Mouse (Mus musculus) fibroblast of lung, adult 2 months (primary cell): ENCODE data around the gene Cfap54.

Source experiments
- DNase-seq: peaks from one replicate; pipeline ENCODE4 v3.0.0-alpha.2; 2011; ENCODE audit warnings: low read depth

Cfap54 gene

DNA sequence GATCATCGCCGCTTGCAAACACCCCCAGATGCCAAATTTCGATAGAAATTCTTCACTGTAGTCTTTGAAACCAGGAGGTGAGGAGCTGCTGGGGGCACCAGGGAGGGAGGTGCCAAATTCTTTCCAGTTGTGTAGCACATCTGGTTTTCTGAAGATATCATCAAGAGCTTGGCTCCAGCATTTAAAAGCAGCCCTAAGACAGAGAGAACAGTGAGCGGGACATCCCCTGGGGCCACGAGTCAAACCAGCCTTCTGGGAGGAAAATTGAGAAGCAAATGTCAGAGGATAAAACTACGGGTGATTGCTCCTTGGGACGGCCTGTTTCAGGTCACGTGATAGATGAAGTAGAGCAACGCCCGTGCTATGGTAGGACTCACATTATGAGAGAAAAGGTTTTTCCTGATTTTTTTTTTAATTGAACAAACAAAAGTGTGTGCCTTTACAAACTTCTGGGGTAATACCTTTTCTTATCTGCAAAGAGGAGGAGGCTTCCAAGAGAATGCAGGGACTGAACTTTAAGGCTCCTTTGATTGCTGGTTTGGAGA, 143.6 kb downstream of the Cfap54 start:
- DNase-seq = no peak

DNA sequence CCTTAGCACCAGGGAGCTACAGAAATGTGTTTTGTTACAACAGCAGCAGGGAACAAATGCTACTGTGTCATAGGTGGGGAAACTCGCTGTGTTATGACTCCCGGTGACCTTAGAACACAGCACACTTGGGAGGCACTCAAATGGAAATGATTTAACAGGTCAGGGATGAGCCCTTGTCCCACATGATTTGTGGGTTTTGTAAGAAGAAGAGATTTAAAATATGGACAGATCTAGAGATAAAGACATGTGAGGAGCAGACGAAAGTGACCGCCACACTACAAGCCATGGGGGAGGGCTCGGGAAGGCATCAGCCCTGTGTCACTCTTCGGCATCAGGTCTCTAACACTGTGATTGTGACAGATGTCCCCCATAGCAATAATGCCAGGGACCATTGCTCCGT, 144.3 kb downstream of the Cfap54 start:
- no peak for DNase-seq

GRCm38 (mm10) chr10:92934506-92934905, 146.9 kb downstream of the Cfap54 start:
- no peak for DNase-seq

DNA sequence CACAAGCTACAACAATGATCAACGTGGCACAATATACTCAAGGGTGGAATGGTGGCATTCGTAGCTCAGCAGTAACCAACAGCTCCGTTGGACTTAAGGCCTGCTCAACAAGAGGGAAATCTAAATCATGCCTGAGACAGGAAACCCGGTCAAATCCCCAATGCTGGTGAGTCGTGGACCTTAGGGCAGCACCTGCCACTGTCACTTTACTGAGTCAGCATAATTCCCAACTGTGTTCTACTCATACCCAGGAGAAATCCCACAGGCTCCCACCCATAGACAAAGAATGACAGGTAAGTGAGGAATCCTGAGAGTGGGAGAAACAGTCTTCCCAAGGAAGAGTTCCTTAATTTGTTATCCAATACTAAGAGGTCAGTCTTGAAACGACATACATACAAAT, 147.8 kb downstream of the Cfap54 start:
- DNase-seq = no peak

GRCm38 (mm10) chr10:92932464-92932863, 149.0 kb downstream of the Cfap54 start:
- DNase-seq = no peak

DNA sequence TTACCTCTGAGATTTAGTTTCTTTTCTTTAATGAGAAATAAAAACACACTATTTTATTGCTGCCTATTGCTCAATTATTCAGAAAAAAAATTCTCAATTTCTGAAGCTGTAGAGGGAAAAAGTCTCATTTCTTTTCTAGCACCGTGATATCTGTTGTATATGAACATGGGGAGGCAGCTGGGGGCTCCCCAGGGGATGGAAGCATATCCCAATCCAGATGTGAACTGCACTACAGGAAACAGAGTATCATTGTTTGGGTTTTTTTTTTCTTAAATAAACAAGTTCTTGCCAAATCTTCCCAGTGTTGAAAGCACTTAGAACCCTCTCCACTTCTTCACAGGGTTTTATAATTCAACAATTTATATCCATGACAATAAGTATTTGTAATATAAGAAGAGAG, 151.4 kb downstream of the Cfap54 start:
- no peak for DNase-seq

GRCm38 (mm10) chr10:92928256-92928655, 153.2 kb downstream of the Cfap54 start:
- no peak for DNase-seq

DNA sequence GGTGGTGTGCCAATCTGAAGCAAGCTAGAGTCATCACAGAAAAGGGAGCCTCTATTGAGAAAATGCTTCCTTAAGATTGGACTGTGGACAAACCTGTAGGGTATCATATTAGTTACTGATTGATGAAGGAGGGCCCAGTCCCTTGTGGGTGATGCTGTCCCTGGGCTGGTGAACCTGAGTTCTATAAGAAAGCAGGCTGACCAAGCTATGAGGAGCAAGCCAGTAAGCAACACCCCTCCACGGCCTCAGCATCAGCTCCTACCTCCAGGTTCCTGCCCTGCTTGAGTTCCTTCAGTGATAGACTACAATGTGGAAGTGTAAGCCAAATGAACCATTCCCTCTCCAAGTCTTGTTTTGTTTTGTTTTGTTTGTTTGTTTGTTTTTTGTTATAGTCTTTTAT, 162.9 kb downstream of the Cfap54 start:
- DNase-seq = no peak

- DNase-seq = no peak
These were observed 174.2 kb downstream of the Cfap54 start for GRCm38 (mm10) chr10:92907246-92907645.

DNA sequence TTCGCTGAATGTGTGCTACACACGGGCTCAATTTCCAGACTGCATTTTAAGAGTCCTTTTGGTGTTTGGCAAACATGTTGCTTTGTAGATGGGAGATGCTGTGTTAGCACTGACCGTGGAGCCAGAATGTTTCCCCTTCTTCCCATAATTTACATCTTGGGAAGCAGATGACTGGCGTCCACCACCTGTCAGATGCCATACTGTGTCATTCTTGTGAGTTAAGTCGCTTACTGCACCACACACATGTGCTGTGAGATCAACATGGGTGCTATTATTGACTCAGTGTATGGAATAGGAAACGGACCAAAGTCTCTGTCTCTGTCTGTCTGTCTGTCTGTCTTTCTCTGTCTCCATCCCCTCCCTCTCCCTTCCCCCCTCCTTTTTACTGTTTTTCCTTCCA, 193.0 kb downstream of the Cfap54 start:
- DNase-seq = no peak

DNA sequence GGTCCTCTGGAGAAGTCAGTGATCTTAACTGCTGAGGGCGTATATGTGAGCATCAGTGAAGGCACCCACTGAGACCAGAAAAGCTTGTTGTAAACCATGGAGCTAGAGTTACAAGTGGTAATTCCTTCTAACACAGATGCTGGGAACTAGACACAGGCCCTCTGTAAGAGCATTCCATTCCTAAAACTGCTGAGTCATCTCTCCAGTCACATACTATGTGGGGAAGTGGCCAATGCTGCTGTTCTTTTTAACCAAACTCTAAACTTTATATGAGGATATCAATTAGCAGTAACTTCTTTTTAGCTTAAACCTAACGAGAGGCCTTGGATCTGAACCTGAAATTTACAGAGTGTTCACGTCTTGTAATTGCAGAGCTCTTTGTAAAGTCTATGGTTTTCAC, 203.4 kb downstream of the Cfap54 start:
- DNase-seq = no peak

- no peak for DNase-seq
These were observed 240.4 kb downstream of the Cfap54 start for GRCm38 (mm10) chr10:92840980-92841379.

- no peak for DNase-seq
These were observed 243.8 kb downstream of the Cfap54 start for GRCm38 (mm10) chr10:92837572-92837971.

DNA sequence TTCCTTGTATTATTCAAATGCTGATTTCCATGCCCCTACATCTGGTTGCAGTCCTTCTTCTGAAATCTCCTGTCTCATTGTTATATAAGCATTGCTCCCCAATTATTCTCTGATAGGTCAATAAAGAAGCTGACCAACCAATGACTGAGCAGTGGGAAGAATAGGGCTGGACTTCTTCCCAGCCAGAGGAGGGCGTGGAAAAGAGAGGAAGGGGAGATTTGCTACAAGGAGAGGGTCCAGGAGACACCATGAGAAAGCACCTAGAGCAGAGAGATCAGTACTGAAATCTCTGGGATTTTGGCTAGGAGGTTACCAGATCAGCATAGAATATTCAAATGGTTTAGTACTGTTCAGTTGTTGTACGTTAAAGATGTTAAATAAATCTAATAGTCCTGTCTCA, 244.4 kb downstream of the Cfap54 start:
- no peak for DNase-seq

DNA sequence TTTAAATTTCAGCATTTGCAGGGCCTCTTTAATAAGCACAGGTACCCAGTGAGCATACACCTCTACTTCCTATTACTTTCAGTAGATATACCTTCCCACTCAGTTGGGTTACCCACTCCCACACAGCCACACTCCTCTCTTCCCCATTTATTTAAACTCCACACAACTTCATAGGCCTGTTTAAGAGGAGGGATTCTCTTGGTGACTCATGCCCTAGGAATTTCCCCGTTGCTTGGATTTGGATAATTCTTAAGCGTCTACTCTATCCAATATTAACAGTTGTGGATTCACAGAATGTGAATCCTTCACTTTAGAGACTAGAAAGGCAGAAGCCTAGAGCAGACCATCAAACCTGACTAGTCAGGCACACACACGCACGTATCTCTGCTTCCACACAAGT, 259.9 kb downstream of the Cfap54 start:
- DNase-seq = no peak

DNA sequence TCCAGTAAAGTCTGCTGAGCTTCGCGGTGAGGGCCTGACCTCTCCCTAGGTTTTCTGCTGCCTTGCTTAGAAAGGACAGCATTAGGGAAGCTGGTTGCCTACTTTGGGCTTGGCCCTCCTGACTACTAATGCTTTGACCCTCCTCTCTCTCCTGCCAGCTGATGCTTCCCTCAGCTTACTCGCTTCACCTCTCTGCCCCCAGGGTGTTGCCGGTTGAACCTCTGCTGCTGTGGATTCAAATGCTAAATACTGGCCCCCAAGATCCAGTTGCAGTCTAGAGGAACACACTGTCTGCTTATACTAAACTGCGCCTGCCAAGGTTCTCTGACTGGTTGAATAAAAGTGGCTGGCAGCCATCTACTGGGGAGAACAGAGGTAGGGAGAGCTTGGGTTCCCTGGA, 263.2 kb downstream of the Cfap54 start:
- no peak for DNase-seq

DNA sequence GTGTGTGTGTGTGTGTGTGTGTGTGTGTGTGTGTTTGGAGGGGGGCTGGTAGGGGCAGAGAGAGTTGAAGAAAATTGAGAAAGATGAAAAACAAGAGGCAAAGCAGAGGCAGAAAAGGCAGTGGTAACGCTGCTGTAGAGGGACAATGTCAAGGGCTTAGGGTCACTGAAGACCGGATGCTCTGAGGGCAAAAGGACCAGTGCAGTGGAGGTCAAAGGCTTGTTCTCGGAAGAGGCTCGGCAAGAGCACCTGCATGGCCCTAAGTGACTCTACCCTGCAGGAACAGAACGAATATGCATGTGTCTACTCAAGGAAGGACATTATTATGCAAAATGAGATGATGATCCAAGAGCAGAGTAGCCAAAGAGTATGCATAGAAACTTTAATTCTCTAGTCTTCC, 264.5 kb downstream of the Cfap54 start:
- DNase-seq = no peak

- DNase-seq = no peak
These were observed 270.5 kb downstream of the Cfap54 start for GRCm38 (mm10) chr10:92810894-92811293.

DNA sequence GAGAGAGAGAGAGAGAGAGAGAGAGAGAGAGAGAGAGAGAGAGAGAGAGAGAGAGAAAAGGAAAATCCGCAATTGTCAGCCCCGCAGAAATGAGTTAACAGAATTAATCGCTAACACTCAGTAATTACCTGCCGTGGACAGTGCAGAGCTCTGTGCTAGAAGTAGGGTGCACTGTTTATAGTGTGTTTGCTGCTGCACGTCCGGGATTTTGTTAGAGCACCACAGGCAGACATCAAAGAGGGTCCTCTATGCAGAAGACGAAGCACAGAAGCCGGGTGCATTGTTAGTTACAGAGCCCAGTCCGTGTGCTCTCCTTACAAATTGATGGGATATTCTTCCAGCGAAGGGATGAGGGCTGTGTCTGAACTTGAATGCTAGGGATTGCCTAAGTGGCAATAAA, 289.5 kb downstream of the Cfap54 start:
- DNase-seq = no peak

DNA sequence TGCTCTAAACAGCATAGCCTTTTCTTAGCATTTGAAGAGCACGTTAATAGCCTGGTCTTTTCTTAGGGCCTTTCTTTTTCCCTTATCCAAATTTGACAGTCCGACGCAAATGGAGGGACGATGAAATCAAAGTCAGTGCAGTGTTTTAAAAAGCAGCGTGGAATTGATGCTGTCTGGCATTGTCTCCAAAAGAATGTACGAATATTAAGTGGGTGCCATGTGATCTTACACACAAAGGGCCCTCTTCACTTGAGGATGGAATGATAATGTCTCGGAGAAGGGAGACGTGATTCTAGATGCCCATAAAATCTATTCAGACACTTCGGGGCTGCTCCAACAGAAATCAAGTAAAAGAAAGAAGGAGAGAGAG, 289.9 kb downstream of the Cfap54 start:
- no peak for DNase-seq

GRCm38 (mm10) chr10:92790893-92791530, 290.4 kb downstream of the Cfap54 start:
- DNase-seq = no peak

GRCm38 (mm10) chr10:92790247-92790646, 291.2 kb downstream of the Cfap54 start:
- DNase-seq = no peak

GRCm38 (mm10) chr10:92788410-92789096, 292.9 kb downstream of the Cfap54 start:
- no peak for DNase-seq

DNA sequence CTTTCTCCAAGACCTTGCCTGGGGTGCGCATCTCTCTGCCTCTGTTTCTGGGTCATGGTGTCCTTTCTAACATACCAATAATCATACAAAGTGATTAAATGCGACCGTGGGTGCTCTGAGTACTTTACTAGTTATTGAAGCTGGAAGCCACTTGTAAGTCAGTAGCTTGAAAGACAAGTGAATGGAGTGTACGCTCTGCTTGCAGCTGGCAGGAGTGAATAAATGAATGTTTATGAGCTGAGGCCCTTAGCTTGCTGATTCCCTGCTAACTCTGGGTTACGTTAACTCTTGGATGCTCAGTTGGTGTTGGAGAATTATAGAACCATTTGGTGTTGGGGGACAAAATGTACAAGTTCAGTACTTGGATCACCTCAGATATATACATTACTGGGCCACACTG, 298.7 kb downstream of the Cfap54 start:
- DNase-seq = no peak
